Mouse (Mus musculus) cortical plate, adult 2 months (tissue): Measurements from ENCODE around the gene Anapc11.

ENCODE experiments used
- CTCF ChIP-seq: fragments of 200-500 bp; IDR thresholded peaks from 2 replicates; pipeline ENCODE4 v1.5.1; 2011; ENCODE audit warnings: mild to moderate bottlenecking, control low read depth, low read length; ENCODE audit not compliant: insufficient read depth; ENCODE audit errors: extremely low read depth
- POLR2A ChIP-seq: fragments of 200-500 bp; IDR thresholded peaks from 2 replicates; pipeline ENCODE4 v1.6.1; 2011; ENCODE audit warnings: mild to moderate bottlenecking, low read length, control low read depth; ENCODE audit not compliant: insufficient read depth; ENCODE audit errors: extremely low read depth

GRCm38 (mm10) chr11:120575940-120576339 is 22.3 kb upstream of the Anapc11 start:
- TF ChIP-seq POLR2A (no peak), CTCF (no peak)
